Mouse (Mus musculus): ENCODE data around the gene Mroh3.

GRCm38 (mm10) chr1:136177085-136177484 lies 35.5 kb downstream of the Mroh3 start:
- TF ChIP-seq CTCF (IDR thresholded peaks at IDR 0.05; ENCODE audit: borderline replicate concordance, control insufficient read depth, extremely low read depth, insufficient read depth, low read length, poor library complexity) (no peak), POLR2A (IDR thresholded peaks at IDR 0.05; ENCODE audit: control insufficient read depth, extremely low read depth, insufficient read depth, low read length, poor library complexity) (no peak)

Measured in thymus, adult 2 months (tissue).